Mouse (Mus musculus): ENCODE results near the gene Dhh.

The Dhh gene

GRCm38 (mm10) chr15:98849165-98849564 lies 49.2 kb downstream of the Dhh start:
- DNase-seq = no peak

- peak in 1 of 2 experiments; percentile 41 for DNase-seq
Measured at GRCm38 (mm10) chr15:98846140-98846539, 52.2 kb downstream of the Dhh start.

GRCm38 (mm10) chr15:98845149-98845548 lies 53.2 kb downstream of the Dhh start:
- DNase-seq = no peak

GRCm38 (mm10) chr15:98843595-98844223 lies 54.6 kb downstream of the Dhh start:
- peak in 1 of 2 experiments; percentile 32 for DNase-seq
